Mouse (Mus musculus) myocyte (in vitro differentiated cells): ENCODE measurements around the gene Gm45717.

Experiments
- E2F4 ChIP-seq: IDR thresholded peaks from one replicate; pipeline ENCODE4 v1.6.1; 2011; ENCODE audit warnings: mild to moderate bottlenecking, control low read depth, moderate library complexity; ENCODE audit not compliant: insufficient read depth
- MYOD1 ChIP-seq, 3 experiments: IDR thresholded peaks; one replicate each; pipeline ENCODE4 v1.6.1; 2011; ENCODE audit warnings: control low read depth in 2 of 3, low read depth in 2 of 3, mild to moderate bottlenecking in 2 of 3, moderate library complexity in 1 of 3; ENCODE audit not compliant: insufficient read length in 2 of 3, control insufficient read depth in 1 of 3
- MYOG ChIP-seq, 3 experiments: IDR thresholded peaks; one replicate each; pipeline ENCODE4 v1.6.1; 2011; ENCODE audit warnings: control low read depth in 2 of 3, low read depth in 2 of 3, mild to moderate bottlenecking in 2 of 3; ENCODE audit not compliant: insufficient read length in 2 of 3, control insufficient read depth in 1 of 3, insufficient read depth in 1 of 3
- POLR2A ChIP-seq: IDR thresholded peaks from one replicate; pipeline ENCODE4 v1.6.1; 2011; ENCODE audit warnings: low read depth, mild to moderate bottlenecking, control low read depth, moderate library complexity; ENCODE audit not compliant: insufficient read length
- POLR2AphosphoS2 ChIP-seq: IDR thresholded peaks from one replicate; pipeline ENCODE4 v1.6.1; 2011; ENCODE audit warnings: low read depth, control low read depth; ENCODE audit not compliant: insufficient read length
- SRF ChIP-seq: IDR thresholded peaks from one replicate; pipeline ENCODE4 v1.6.1; 2011; ENCODE audit warnings: low read depth; ENCODE audit not compliant: control insufficient read depth, insufficient read length
- TCF12 ChIP-seq: IDR thresholded peaks from one replicate; pipeline ENCODE4 v1.6.1; 2011; ENCODE audit warnings: mild to moderate bottlenecking, control low read depth; ENCODE audit not compliant: poor library complexity, insufficient read depth, severe bottlenecking
- TCF3 ChIP-seq: IDR thresholded peaks from one replicate; pipeline ENCODE4 v1.6.1; 2011; ENCODE audit warnings: low read depth, control low read depth; ENCODE audit not compliant: insufficient read length

GRCm38 (mm10) chr7:140989022-140989421 is 33.3 kb upstream of the Gm45717 start:
- TF ChIP-seq E2F4 (no peak), MYOG (IDR thresholded peaks at IDR 0.05; ENCODE audit: control insufficient read depth in 1 of 3, insufficient read depth in 1 of 3, insufficient read length in 2 of 3, low read depth in 2 of 3) (no peak), POLR2AphosphoS2 (no peak), POLR2A (no peak), SRF (no peak), TCF3 (no peak), TCF12 (no peak), MYOD1 (IDR thresholded peaks at IDR 0.05; ENCODE audit: control insufficient read depth in 1 of 3, insufficient read length in 2 of 3, low read depth in 2 of 3) (no peak)
